Mouse (Mus musculus) liver, embryonic 16.5 days (tissue): Measurements from ENCODE around the gene Hist2h2aa2. TPM values are rescaled to one million over a fixed set of nuclear protein-coding genes. Genes with fewer than 3 reads are reported as not detected.

Source experiments
- ATAC-seq: fragments of 200-750 bp; cut with Nextera tagmentation; 2 replicates; pipeline ENCODE4 v1.8.0; 2017; ENCODE audit warnings: low read depth, mild to moderate bottlenecking, moderate number of reproducible peaks, moderate library complexity
- H3K27ac ChIP-seq: fragments of 300-500 bp; sonication (generic); 2 replicates; pipeline ENCODE4 v1.5.1; 2014; ENCODE audit warnings: mild to moderate bottlenecking, low read length
- H3K27me3 ChIP-seq: fragments of 300-500 bp; sonication (generic); 2 replicates; pipeline ENCODE4 v1.6.1; 2014; ENCODE audit warnings: low read depth, low read length, mixed read lengths; ENCODE audit not compliant: control insufficient read depth, insufficient read depth
- H3K36me3 ChIP-seq: fragments of 300-500 bp; sonication (generic); 2 replicates; pipeline ENCODE4 v1.6.1; 2014; ENCODE audit warnings: mild to moderate bottlenecking; ENCODE audit not compliant: control insufficient read depth, insufficient read depth
- H3K4me1 ChIP-seq: fragments of 300-500 bp; sonication (generic); 2 replicates; pipeline ENCODE4 v1.6.1; 2014; ENCODE audit warnings: low read depth, low read length, mixed read lengths; ENCODE audit not compliant: control insufficient read depth
- H3K4me2 ChIP-seq: fragments of 300-500 bp; sonication (generic); 2 replicates; pipeline ENCODE4 v1.6.1; 2014; ENCODE audit warnings: low read depth, low read length, mixed read lengths
- H3K4me3 ChIP-seq: fragments of 300-500 bp; sonication (generic); 2 replicates; pipeline ENCODE4 v1.5.1; 2014; ENCODE audit warnings: low read depth, mild to moderate bottlenecking, low read length
- H3K9ac ChIP-seq: fragments of 300-500 bp; sonication (generic); 2 replicates; pipeline ENCODE4 v1.6.1; 2014; ENCODE audit warnings: low read depth, low read length
- H3K9me3 ChIP-seq: fragments of 300-500 bp; sonication (generic); replicated peaks from 2 replicates; pipeline ENCODE4 v1.6.1; 2016; ENCODE audit warnings: low read length; ENCODE audit not compliant: control insufficient read depth
- WGBS: fragments of 180-500 bp; shearing (Covaris S2); extraction: QIAGEN DNeasy Blood & Tissue Kit; methylation state at CpG from one replicate; pipeline ENCODE4 v1.1.7; 2014; ENCODE audit not compliant: insufficient replicate concordance; 5-methylcytosine and 5-hydroxymethylcytosine counted together
- microRNA-seq: library from miRNA; unstranded; fragments of <30 nt; microRNA quantifications from one replicate; pipeline ENCODE4, GENCODE M21; 2016
- polyA plus RNA-seq: library from polyadenylated mRNA; unstranded; fragments of >200 nt; fragmentation: Nextera tagmentation; extraction: Ambion mirVana; gene quantifications from 2 replicates; pipeline ENCODE4 v1.2.1, GENCODE M21; 2015

The Hist2h2aa2 gene
- polyA plus RNA-seq, 1 experiment from 2014 or later, result 77.1 TPM

GRCm38 (mm10) chr3:96197129-96197749, 42.8 kb downstream of the Hist2h2aa2 start:
- under 1% methylated on average over 50 of the region's 50 CpGs for WGBS
- Histone ChIP-seq H3K4me3 (peak overlapping the region; percentile 84), H3K27ac (peak overlapping the region; percentile 92), H3K4me2 (peak overlapping the region; percentile 99), H3K9ac (peak overlapping the region; percentile 89), H3K4me1 (peaks cover 22% of the 10 kb centered on the region), H3K36me3 (no peaks in the 10 kb centered on the region), H3K9me3 (no peaks in the 10 kb centered on the region), H3K27me3 (peaks cover 3% of the 10 kb centered on the region)
- peak; percentile 91 for ATAC-seq

- Histone ChIP-seq H3K27me3 (peaks cover 3% of the 10 kb centered on the region), H3K4me3 (peak overlapping the region; percentile 84), H3K27ac (peak overlapping the region; percentile 92), H3K4me2 (peak overlapping the region; percentile 99), H3K9me3 (no peaks in the 10 kb centered on the region), H3K9ac (peak overlapping the region; percentile 89), H3K4me1 (peaks cover 22% of the 10 kb centered on the region), H3K36me3 (no peaks in the 10 kb centered on the region)
- ATAC-seq, result no peak
- WGBS, result 16% methylated on average over 27 of the region's 27 CpGs
These were observed 43.5 kb downstream of the Hist2h2aa2 start for GRCm38 (mm10) chr3:96196437-96197128.

- Histone ChIP-seq H3K27ac (no peak overlapping the region), H3K27me3 (peaks cover 3% of the 10 kb centered on the region), H3K4me2 (no peak overlapping the region), H3K9ac (no peak overlapping the region), H3K4me1 (peaks cover 22% of the 10 kb centered on the region), H3K4me3 (no peak overlapping the region), H3K9me3 (no peaks in the 10 kb centered on the region), H3K36me3 (no peaks in the 10 kb centered on the region)
- 85% methylated on average over 11 of the region's 11 CpGs for WGBS
- no peak for ATAC-seq
These were observed 44.3 kb downstream of the Hist2h2aa2 start for GRCm38 (mm10) chr3:96195616-96196313.

GRCm38 (mm10) chr3:96194966-96195365, 45.1 kb downstream of the Hist2h2aa2 start:
- WGBS, result 55% methylated on average over 10 of the region's 10 CpGs

GRCm38 (mm10) chr3:96192977-96193376, 47.1 kb downstream of the Hist2h2aa2 start:
- WGBS, result 63% methylated on average over 12 of the region's 12 CpGs
- H3K9me3 ChIP-seq, result no peaks in the 10 kb centered on the region

More at GRCm38 (mm10) chr3:96194966-96195365, 45.1 kb downstream of the Hist2h2aa2 start:
- Histone ChIP-seq H3K9me3 (no peaks in the 10 kb centered on the region), H3K4me2 (no peak overlapping the region), H3K27ac (no peak overlapping the region), H3K27me3 (peaks cover 3% of the 10 kb centered on the region), H3K9ac (no peak overlapping the region), H3K36me3 (no peaks in the 10 kb centered on the region), H3K4me3 (no peak overlapping the region), H3K4me1 (peaks cover 22% of the 10 kb centered on the region)
- ATAC-seq, result no peak

More at GRCm38 (mm10) chr3:96192977-96193376, 47.1 kb downstream of the Hist2h2aa2 start:
- H3K4me2 ChIP-seq, result no peak overlapping the region
- H3K9ac ChIP-seq, result no peak overlapping the region
- H3K27ac ChIP-seq, result no peak overlapping the region
- no peak overlapping the region for H3K4me3 ChIP-seq
- H3K27me3 ChIP-seq, result peaks cover 3% of the 10 kb centered on the region
- H3K36me3 ChIP-seq, result no peaks in the 10 kb centered on the region
- no peak for ATAC-seq
- H3K4me1 ChIP-seq, result peaks cover 11% of the 10 kb centered on the region

Small RNA genes lying within 50 kb of the gene (microRNA-seq; reads per million reads assigned to microRNA genes)
- not detected for gene Gm44492
- not detected for gene Gm47311
- gene Gm47313, result not detected

Other genes with a start within 250 kb of the Hist2h2aa2 start
- 4.2 and 4.5 TPM in 2 replicates for gene Plekho1, start 244.3 kb downstream of the Hist2h2aa2 start, polyA plus RNA-seq
- gene Vps45, start 181.8 kb downstream of the Hist2h2aa2 start, polyA plus RNA-seq, result 11.7 and 12.9 TPM in 2 replicates
- 5.8 and 7.7 TPM in 2 replicates for gene Otud7b, start 135.7 kb downstream of the Hist2h2aa2 start, polyA plus RNA-seq
- gene Mtmr11, start 78.3 kb downstream of the Hist2h2aa2 start, polyA plus RNA-seq, result 2.6 and 4.2 TPM in 2 replicates
- gene Sf3b4, start 67.9 kb downstream of the Hist2h2aa2 start, polyA plus RNA-seq, result 59.4 and 59.6 TPM in 2 replicates
- gene Sv2a, start 59.1 kb downstream of the Hist2h2aa2 start, polyA plus RNA-seq, result 0.12 and 0.13 TPM in 2 replicates
- 29.4 and 32.1 TPM in 2 replicates for gene Bola1, start 20.6 kb downstream of the Hist2h2aa2 start, polyA plus RNA-seq
- 0.73 and 0.95 TPM in 2 replicates for gene Hist2h2ab, start 20.4 kb downstream of the Hist2h2aa2 start, polyA plus RNA-seq
- gene Hist2h2ac, start 19.4 kb downstream of the Hist2h2aa2 start, polyA plus RNA-seq, result 11.6 and 16.7 TPM in 2 replicates
- gene Hist2h2be, start 19.2 kb downstream of the Hist2h2aa2 start, polyA plus RNA-seq, result 7.2 and 8.7 TPM in 2 replicates
- 9.2 and 9.8 TPM in 2 replicates for gene Hist2h3c2, start 1.1 kb downstream of the Hist2h2aa2 start, polyA plus RNA-seq
- gene Hist2h2aa1, start 5.2 kb upstream of the Hist2h2aa2 start, polyA plus RNA-seq, result 34.7 and 39.6 TPM in 2 replicates
- gene Hist2h3c1, start 6.4 kb upstream of the Hist2h2aa2 start, polyA plus RNA-seq, result 4.3 and 4.9 TPM in 2 replicates
- gene Hist2h4, start 23.0 kb upstream of the Hist2h2aa2 start, polyA plus RNA-seq, result 26.6 and 34.9 TPM in 2 replicates
- 78.4 and 87.8 TPM in 2 replicates for gene Hist2h3b, start 28.4 kb upstream of the Hist2h2aa2 start, polyA plus RNA-seq
- 17.9 and 25.9 TPM in 2 replicates for gene Hist2h2bb, start 29.5 kb upstream of the Hist2h2aa2 start, polyA plus RNA-seq
- 3.8 and 4.5 TPM in 2 replicates for gene Fcgr1, start 53.7 kb upstream of the Hist2h2aa2 start, polyA plus RNA-seq
- not detected in 2 replicates for gene BC107364, start 212.0 kb upstream of the Hist2h2aa2 start, polyA plus RNA-seq